Mouse (Mus musculus) liver (tissue): ENCODE results near the gene Tdrd7.

Experiments used
- DNase-seq: peaks from one replicate; pipeline ENCODE4 v3.0.0-alpha.2; 2020; ENCODE audit warnings: mixed read lengths

Tdrd7 gene

DNA sequence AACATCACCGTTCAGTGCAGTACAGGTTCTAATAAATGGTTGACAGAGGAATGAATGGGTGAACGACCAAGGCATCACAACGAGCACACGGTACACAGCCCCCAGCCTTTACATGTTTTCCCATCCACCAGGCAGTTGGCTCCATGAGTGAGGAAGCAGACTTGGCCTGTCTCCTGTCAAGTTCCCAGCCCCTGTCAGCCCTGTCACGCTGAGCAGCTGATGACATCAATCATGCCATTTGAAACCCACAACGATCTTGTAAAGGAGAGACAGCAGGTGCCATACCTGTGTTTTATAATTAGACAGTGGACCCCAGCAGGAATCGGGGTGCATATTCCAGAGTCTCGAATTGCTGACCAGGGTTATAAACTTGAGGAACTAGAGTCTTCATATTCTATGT, 78.2 kb downstream of the Tdrd7 start:
- DNase-seq: no peak

DNA sequence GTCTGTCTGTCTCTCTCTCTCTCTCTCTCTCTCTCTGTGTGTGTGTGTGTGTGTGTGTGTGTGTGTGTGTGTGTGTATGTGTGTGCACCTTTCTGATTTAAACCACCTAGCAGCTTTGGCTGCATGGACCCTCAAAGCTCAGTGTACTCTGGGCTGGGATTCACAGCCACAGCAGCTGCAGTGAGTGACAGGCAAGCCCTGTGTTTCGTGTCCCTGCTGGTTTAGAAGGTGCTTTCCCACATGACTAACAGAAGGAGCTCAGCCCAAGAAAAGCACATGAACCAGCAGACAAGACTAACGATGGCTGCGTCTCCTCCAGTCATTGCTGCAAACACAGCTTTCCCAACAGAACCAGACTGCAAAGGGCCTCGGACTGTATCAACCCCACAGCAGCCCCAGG, 82.8 kb downstream of the Tdrd7 start:
- no peak for DNase-seq

DNA sequence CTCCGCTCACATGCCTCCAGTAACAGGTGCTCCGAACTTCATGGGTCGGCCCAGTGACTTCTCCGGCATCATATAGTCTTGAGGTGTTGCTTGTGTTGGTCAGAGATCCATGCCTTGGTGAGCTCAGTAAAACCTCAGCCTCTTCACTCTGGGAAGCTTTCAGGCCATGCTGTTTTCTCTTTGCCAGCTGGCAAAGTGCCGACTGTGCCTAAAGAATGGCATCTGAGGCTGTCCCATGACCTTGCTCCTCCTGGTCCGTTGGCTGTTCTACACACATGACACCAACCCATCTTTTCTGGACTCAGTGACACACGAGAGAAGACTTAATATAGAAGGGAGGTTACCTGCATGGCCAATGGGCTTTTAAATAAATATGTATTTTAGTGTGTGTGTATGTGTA, 83.3 kb downstream of the Tdrd7 start:
- no peak for DNase-seq

DNA sequence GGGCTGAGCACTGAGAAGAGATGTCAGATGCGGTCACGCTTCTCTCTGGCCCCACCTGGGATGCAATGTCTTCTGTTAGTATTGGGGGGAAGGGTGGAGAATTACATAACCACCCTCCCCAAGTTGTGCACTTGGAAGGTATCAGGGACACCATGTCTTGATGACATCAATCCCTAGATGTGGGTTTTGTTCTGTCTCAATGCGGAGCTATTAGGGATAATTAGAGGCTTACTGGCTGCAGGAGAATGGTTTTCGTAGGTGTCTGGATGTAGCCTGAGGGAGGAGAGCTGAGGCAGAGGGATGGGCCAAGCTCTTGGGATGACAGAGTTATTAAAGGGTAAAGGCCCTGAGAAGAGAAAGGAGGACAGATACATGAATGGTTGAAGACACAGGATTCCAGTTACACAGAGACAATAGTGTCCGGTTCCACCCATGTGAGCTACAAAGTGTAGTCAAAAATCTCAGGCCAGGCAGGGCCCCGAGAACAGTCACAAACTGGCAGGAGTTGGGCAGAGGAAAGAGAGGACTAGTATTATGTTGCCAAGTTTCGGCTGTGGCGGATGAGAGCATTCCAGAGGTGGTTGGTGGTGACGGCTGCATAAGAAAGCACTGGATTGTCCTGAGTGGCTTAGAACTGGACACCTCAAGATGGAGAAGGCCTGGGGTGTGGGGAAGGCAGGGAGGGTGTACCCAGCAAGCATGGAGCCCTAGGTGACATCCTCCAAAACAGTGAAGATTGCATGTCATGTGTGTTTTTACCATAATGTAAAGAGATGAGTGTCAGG, 88.4 kb downstream of the Tdrd7 start:
- DNase-seq: no peak

DNA sequence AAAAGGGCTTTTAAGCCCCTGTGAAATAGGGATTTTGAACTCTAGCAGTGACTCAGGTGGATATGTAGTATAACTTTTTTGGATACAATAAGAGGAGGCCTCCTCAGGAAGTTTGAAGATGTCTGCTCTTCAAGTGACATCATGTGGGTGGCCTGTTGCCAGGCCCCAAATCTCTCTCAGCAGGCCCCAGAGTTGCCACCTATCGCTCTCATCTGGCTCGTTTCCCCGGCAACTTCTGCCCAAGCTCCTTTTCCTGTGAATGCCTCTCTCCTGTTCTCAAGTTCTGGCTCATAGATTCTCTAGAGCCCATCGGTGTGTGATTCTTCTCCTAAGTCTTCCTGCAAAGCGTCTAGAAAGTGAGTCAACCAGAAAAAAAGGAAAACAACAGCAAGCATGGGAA, 91.0 kb downstream of the Tdrd7 start:
- DNase-seq: no peak

DNA sequence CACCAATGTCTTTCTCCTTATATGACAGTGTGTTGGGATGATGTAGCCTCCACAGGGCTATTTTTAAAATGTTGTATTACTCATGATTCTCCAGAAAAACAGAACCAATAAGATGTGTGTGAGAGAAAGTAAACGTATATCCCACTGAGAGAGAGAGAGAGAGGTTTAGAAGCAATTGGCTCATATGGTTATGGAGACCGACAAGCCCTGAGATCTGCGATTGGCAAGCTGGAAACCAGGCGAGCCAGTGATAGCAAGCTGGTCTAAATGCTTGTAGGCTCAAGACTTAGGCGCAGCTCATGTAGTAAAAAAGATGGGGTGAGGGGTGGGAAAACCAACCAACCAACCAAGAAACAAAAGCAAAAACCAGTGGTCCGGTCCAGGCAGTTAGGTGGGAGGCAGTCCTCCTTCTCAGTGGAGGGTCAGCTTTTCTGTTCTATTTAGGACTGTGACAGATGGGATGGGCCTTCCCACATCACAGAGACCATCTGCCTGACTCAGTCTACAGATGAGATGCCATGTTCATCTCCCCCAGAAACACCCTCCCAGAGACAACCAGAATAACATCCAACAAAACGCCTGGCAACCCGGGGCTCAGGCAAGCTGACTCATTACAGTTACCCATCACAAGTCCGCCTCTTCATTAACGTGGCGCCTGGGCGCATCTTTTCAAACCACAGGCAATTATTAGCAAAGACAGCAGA, 96.3 kb downstream of the Tdrd7 start:
- no peak for DNase-seq

DNA sequence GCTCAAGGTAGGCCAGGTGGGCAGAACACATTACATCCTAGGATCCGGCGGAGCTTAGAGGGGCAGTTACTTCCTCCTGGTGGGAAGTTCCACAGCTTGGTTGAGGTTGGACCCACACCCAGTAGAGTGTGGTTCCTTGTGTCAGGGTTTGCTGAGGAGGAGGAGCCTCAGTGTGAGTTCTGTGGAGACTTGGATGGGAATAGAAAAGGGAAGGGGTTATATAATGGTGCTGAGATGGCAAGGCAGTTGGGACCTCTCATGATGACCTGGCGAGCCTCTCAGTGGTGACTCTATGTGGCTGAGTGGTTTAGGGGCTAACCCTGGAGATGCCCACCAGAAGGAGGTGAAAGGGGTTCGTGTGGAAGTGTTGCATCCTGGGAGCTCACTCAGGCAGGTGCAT, 98.7 kb downstream of the Tdrd7 start:
- DNase-seq: no peak

DNA sequence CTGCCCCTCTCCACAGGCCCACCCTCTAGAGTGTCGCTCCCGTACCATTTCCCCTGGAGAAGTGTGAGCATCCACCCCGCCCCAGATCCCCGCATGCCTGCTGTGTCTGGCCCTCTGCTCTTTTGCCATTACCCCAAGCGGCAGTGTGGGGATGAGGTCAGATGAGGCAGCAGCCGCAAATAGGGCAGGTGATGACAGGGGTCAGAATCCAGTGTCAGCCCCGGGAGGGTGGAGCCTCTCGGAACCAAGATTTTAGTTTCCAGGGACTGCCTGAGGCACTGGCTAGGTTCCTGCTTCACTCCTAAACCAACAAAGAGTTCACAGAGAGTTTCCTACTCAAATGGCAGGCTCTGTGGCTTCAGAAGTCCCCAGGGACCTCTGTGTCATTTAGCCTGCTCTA, 99.1 kb downstream of the Tdrd7 start:
- no peak for DNase-seq

DNA sequence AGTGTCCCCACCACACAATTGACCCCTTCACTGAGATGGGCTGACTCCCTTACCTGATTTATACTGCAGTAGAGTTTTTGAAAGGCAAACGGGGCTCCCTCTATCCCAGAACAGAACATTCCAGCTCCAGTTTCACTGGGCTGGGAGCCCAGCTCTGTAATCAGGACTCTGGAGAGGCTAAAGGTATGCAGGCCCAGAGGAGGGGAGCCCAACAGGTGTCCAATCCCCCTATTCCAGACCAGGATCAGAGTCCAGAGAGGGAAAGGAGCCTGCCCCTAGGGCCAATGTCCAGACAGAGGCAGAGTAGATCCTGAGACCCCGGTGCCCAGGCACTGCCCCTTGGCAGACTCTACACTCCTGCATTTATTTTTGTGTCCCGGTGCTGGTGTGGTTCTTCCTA, 99.8 kb downstream of the Tdrd7 start:
- DNase-seq: no peak

DNA sequence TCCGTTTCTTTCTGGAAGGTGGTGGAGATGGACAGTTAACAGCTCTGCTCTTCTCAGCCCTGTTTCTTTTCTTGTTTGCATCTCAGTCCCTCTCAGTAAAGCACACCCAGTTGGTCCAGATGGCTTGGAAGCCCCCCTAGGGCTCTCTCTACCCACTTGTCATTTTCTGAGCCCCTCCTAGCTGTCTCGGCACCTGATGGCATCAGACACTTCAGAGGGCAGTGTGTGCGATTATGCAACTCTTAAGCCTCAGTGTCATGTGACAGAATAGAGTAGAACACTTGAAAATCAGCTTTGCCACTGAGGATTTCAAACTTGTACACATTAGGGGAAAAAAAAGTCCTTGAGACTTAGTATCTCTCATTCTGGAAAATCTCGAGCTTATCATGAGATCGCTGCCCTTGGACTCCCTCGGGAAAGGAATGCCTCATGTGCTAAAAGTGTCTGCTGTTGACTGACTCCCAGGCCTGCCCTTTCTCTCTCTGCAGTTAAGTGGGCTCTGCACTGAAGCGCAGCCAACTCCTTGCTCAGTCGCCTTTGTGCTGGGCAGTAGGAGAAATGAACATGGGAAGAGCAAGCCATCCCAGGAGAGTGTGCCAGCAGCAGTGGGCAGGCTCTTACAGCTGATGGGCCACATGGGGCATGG, 100.7 kb downstream of the Tdrd7 start:
- DNase-seq: no peak

DNA sequence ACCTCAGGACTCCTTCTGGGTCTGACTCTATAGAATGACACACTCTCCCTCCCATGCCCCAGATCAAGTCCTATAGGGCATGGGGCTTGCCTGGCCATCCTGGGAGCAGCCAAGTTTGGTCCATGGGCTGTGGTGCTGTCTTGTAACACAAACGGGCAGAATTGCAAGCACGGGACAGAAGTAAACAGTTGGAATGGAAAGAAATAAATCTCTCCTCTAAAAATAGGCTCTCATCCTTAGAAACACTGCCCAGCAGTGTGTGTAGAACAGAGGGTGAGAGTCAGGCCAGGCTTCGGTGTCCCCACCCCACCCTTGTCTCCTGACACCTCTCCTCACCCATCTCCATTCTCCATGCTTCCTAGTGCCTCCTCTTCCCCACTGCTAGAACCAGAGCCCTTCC, 102.9 kb downstream of the Tdrd7 start:
- no peak for DNase-seq

DNA sequence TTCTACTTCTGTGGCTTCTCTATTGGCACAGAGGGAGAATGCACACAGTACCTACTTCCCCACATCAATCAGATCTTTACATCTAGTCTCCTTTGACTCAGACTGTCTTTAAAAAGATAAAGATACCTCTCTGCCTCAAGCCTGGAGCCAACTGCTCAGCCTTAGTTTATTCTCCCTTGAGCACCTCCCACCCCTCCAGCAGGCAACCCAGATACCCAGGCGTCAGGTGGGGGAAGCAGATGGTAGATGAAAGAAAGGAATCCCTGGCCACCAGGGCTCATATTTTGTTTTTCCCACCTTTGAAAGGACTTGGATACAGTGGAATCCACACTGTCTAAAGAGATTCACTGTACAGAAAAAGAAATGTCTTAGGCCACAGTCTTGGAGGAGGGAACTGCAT, 103.4 kb downstream of the Tdrd7 start:
- no peak for DNase-seq

DNA sequence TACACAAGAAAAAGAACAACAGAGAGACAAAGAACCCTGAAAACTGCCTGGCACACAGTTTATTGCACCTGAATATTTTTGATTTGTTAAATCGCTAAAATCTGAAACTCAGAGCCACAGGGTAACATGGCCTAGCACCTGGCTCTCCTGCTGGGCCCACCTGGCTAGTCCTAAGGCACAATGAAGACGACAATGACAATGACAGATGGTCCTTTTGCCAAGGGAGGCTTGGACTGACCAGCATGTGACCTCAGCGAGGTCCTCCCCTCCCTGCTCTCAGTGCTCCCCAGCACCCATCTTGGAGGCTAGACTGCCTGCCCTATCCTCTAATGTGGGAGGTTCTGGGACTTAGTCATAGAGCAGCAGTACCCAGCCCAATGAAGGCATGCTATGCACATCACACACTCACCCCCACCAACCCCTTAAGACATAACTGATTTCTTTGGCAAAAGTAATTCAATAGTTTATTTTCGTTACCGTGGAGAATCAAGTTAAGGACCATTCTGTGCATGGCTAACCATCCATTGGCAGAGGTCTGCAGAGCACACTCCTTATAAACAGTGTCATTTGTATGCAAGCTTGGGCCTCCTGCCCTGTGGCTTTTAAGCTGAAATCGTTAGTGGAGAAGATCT, 104.8 kb downstream of the Tdrd7 start:
- DNase-seq: no peak

DNA sequence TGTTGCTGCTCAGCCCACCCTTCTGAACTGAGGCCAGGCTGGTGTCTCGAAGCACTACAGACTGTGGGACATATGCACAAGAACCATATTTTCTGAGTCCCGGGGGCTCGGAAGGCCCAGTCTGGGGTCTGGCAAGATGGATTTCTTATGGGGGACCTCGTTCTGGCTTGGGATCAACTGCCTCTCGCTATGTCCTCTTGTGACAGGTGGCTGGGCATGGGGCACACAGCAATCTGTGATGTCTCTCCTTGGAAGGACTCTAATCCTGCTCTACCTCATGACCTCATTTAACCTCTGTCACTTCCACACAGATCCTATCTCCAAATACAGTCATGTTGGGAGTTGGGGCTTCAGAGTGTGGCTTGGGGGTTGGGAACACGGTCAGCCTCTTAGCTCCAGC, 107.5 kb downstream of the Tdrd7 start:
- no peak for DNase-seq

DNA sequence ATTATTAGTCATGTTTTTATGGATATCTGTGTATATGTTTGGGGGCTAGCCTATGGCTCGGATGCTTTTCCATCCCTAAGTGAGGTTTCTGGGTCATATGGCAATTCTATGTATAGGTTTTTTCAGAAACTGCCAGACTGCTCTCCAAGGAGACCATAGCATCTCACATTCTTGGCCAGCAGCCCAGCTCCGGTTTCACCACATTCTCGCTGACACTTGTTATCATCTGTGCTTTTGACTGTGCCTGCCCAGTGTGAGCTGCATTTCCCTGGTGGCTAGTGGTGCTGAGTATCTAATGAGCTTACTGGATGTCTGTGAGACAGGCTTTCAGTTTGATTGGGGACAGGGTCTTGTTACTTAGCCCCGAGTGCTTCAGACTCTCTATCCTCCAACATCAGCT, 108.6 kb downstream of the Tdrd7 start:
- no peak for DNase-seq

DNA sequence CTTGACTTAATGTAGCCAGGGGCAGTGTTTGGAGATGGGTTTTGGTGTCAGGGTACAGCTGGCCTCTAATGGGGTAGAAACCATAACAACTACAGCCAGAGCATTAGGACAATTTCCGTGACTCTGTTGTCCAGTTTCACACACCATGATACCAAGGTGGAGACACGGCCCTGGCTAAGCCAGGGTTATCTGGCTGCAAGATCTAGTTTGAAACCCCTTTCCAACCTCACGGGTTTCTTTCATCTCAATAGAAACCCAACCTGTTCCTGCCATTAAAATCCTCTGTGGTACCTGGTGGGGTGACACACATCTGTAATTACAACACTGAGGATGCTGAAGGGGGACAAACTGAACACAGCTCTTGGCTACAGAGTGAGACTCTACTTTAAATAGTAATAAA, 110.5 kb downstream of the Tdrd7 start:
- no peak for DNase-seq

DNA sequence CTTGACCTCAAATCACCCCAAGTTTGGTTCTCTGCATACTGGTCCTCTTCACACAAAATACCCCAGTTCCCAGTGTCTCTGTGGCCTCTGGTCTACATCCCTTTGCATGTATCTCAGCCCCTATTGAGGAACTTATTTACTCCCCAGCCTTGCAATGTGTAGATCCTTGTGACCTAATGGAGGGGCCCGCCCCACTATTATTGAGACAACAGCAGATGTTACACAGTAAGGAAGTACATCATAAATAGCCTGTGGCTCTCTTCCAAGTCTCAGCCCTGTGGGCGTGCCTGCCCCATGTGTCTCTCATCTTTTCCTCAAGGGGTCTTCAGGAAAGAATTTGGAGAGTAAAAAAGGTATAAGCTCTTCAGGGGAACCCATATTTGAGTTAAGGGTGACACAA, 111.8 kb downstream of the Tdrd7 start:
- no peak for DNase-seq

DNA sequence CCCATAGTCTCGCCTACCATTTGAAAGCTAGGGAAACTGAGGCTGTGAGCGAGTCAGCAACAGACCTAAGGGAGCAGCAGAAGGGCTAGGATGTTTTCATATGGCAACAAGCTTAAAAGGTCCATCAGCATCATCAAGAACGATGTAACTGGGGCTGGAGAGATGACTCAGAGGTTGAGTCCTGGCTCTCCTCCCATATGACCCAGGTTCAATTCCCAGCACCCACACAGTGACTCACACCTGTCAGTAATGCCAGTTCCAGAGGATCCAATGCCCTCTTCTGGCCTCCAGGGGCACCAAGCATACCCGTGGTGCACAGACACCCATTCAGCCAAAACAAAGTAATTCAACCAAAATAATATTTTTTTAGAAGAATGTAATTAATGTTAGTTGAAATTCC, 115.1 kb downstream of the Tdrd7 start:
- no peak for DNase-seq

DNA sequence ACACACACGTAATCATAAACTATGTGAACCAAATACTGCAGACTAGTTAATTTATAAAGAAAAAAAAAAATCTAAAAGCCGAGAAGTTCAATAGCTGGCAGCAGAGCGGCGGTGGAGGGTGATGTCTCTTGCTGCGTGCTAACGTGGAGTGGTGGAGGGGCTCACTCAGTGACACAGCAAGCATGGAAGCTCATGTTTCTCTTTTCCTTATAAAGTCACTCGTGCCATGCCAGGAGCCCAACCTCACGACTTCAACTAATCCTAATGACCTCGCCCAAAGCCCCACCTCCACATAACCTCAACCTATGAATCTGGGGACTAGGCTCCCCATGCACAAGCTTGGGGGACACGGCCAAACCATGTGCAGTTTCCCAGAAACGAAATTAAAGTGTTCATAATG, 117.4 kb downstream of the Tdrd7 start:
- DNase-seq: no peak
